Mouse (Mus musculus) cerebellum, adult 2 months (tissue): ENCODE data around the gene Med21.

ENCODE experiments used
- CTCF ChIP-seq: fragments of 200-500 bp; IDR thresholded peaks from 2 replicates; pipeline ENCODE4 v1.5.1; 2011; ENCODE audit warnings: low read depth, mild to moderate bottlenecking, control low read depth, low read length, moderate library complexity, borderline replicate concordance; ENCODE audit not compliant: insufficient read depth
- POLR2A ChIP-seq: fragments of 200-500 bp; IDR thresholded peaks from 2 replicates; pipeline ENCODE4 v1.6.1; 2011; ENCODE audit warnings: low read length, control low read depth, borderline replicate concordance; ENCODE audit not compliant: insufficient read depth

DNA sequence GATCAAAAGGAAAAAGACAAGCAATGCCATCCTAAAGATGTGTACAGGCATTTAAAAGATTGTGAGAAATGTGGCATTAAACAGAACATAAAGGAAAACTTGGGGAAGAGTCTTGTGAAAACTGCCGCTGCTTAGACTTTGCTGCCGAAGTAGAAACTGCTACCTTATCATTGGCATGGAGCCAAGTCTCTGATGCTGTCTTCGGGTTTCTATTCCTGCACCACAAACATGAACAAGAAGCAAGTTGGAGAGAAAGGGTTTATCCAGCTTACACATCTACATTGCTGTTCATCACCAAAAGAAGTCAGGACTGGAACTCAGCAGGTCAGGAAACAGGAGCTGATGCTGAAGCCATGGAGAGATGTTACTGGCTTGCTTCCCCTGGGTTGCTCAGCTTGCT is 10.8 kb downstream of the Med21 start:
- TF ChIP-seq CTCF, result no peak
- no peak for TF ChIP-seq POLR2A
